Mouse (Mus musculus) cerebellum, adult 9-11 months (tissue): ENCODE data around the gene Ralbp1.

Source experiments
- DNase-seq: peaks from one replicate; pipeline ENCODE4 v3.0.0; 2022

Gene Ralbp1

GRCm38 (mm10) chr17:65889476-65889875 lies 3.9 kb upstream of the Ralbp1 start:
- no peak for DNase-seq

GRCm38 (mm10) chr17:65886571-65886970 lies 973 bp upstream of the Ralbp1 start:
- DNase-seq: no peak

GRCm38 (mm10) chr17:65885398-65885696 lies 251 bp downstream of the Ralbp1 start:
- no peak for DNase-seq

- peak; percentile 100 for DNase-seq
Observed at GRCm38 (mm10) chr17:65884691-65885397, 754 bp downstream of the Ralbp1 start.

- DNase-seq: peak; percentile 82
Observed at GRCm38 (mm10) chr17:65884061-65884669, 1.4 kb downstream of the Ralbp1 start.

- DNase-seq: no peak
Observed at GRCm38 (mm10) chr17:65877026-65877425, 8.6 kb downstream of the Ralbp1 start.

- DNase-seq: no peak
Observed at GRCm38 (mm10) chr17:65873834-65874233, 11.8 kb downstream of the Ralbp1 start.

GRCm38 (mm10) chr17:65873156-65873555 lies 12.4 kb downstream of the Ralbp1 start:
- DNase-seq: no peak

GRCm38 (mm10) chr17:65872652-65873051 lies 12.9 kb downstream of the Ralbp1 start:
- DNase-seq: peak; percentile 70

GRCm38 (mm10) chr17:65872051-65872450 lies 13.5 kb downstream of the Ralbp1 start:
- DNase-seq: no peak

- no peak for DNase-seq
Observed at GRCm38 (mm10) chr17:65871641-65872041, 14.0 kb downstream of the Ralbp1 start.

GRCm38 (mm10) chr17:65870146-65870545 lies 15.5 kb downstream of the Ralbp1 start:
- DNase-seq: peak; percentile 60

GRCm38 (mm10) chr17:65869720-65870119 lies 15.9 kb downstream of the Ralbp1 start:
- no peak for DNase-seq

GRCm38 (mm10) chr17:65867996-65868395 lies 17.6 kb downstream of the Ralbp1 start:
- no peak for DNase-seq

GRCm38 (mm10) chr17:65866201-65866600 lies 19.4 kb downstream of the Ralbp1 start:
- no peak for DNase-seq

GRCm38 (mm10) chr17:65865265-65865664 lies 20.3 kb downstream of the Ralbp1 start:
- DNase-seq: no peak

GRCm38 (mm10) chr17:65864742-65865141 lies 20.9 kb downstream of the Ralbp1 start:
- DNase-seq: no peak

GRCm38 (mm10) chr17:65863830-65864229 lies 21.8 kb downstream of the Ralbp1 start:
- no peak for DNase-seq

GRCm38 (mm10) chr17:65862579-65862978 lies 23.0 kb downstream of the Ralbp1 start:
- DNase-seq: no peak

- no peak for DNase-seq
Observed at GRCm38 (mm10) chr17:65857617-65858016, 28.0 kb downstream of the Ralbp1 start.

- no peak for DNase-seq
Observed at GRCm38 (mm10) chr17:65854006-65854405, 31.6 kb downstream of the Ralbp1 start.

GRCm38 (mm10) chr17:65853326-65853725 lies 32.3 kb downstream of the Ralbp1 start:
- DNase-seq: no peak

GRCm38 (mm10) chr17:65851749-65852148 lies 33.8 kb downstream of the Ralbp1 start:
- DNase-seq: no peak

GRCm38 (mm10) chr17:65850487-65850886 lies 35.1 kb downstream of the Ralbp1 start:
- DNase-seq: no peak
